Mouse (Mus musculus) neural tube, embryonic 12.5 days (tissue): Measurements from ENCODE around the gene Rrp1b. TPM values are rescaled to one million over a fixed set of nuclear protein-coding genes. Genes with fewer than 3 reads are reported as not detected.
A peak's percentile ranks its signal among the peaks of the same experiment; 100 is the strongest.

ENCODE experiments used
- ATAC-seq: fragments of 200-750 bp; cut with Nextera tagmentation; 2 replicates; pipeline ENCODE4 v1.8.0; 2017; ENCODE audit warnings: low read depth, mild to moderate bottlenecking, moderate TSS enrichment, moderate library complexity; ENCODE audit not compliant: low FRiP score
- H3K27ac ChIP-seq: fragments of 300-500 bp; sonication (generic); 2 replicates; pipeline ENCODE4 v1.5.1; 2016
- H3K27me3 ChIP-seq: fragments of 300-500 bp; sonication (generic); replicated peaks from 2 replicates; pipeline ENCODE4 v1.6.1; 2016; ENCODE audit warnings: mild to moderate bottlenecking
- H3K36me3 ChIP-seq: fragments of 300-500 bp; sonication (generic); 2 replicates; pipeline ENCODE4 v1.6.1; 2016; ENCODE audit warnings: mild to moderate bottlenecking
- H3K4me1 ChIP-seq: fragments of 300-500 bp; sonication (generic); 2 replicates; pipeline ENCODE4 v1.6.1; 2016
- H3K4me2 ChIP-seq: fragments of 300-500 bp; sonication (generic); replicated peaks from 2 replicates; pipeline ENCODE4 v1.6.1; 2016; ENCODE audit warnings: mild to moderate bottlenecking
- H3K4me3 ChIP-seq: fragments of 300-500 bp; sonication (generic); 2 replicates; pipeline ENCODE4 v1.5.1; 2016
- H3K9ac ChIP-seq: fragments of 300-500 bp; sonication (generic); 2 replicates; pipeline ENCODE4 v1.6.1; 2016; ENCODE audit warnings: mild to moderate bottlenecking
- H3K9me3 ChIP-seq: fragments of 300-500 bp; sonication (generic); 2 replicates; pipeline ENCODE4 v1.6.1; 2016; ENCODE audit warnings: mild to moderate bottlenecking
- whole genome bisulfite sequencing: fragments of 180-500 bp; shearing (Covaris S2); methylation state at CpG from one replicate; pipeline ENCODE4 v1.1.7; 2016; 5-methylcytosine and 5-hydroxymethylcytosine counted together
- polyA plus RNA-seq: library from polyadenylated mRNA; unstranded; fragments of >200 nt; fragmentation: Nextera tagmentation; extraction: Ambion mirVana; gene quantifications from 2 replicates; pipeline ENCODE4 v1.2.1, GENCODE M21; 2016

The Rrp1b gene
- polyA plus RNA-seq, 1 experiment from 2014 or later, result 43.7 TPM

- H3K27ac ChIP-seq, result no peak overlapping the region
- WGBS, result under 1% methylated on average over 46 of the region's 46 CpGs
- peaks cover 22% of the 10 kb centered on the region for H3K4me1 ChIP-seq
Measured at GRCm38 (mm10) chr17:32036509-32037438, 874 bp downstream of the Rrp1b start.

GRCm38 (mm10) chr17:32040263-32040662 is 4.4 kb downstream of the Rrp1b start:
- H3K27me3 ChIP-seq, result no peaks in the 10 kb centered on the region
- 76% methylated on average over 10 of the region's 10 CpGs for WGBS
- peaks cover 22% of the 10 kb centered on the region for H3K4me1 ChIP-seq
- no peaks in the 10 kb centered on the region; the same call in 1 of the 2 replicates for H3K36me3 ChIP-seq
- no peak overlapping the region for H3K4me2 ChIP-seq
- no peak for ATAC-seq
- no peak overlapping the region for H3K4me3 ChIP-seq
- no peaks in the 10 kb centered on the region for H3K9me3 ChIP-seq
- H3K9ac ChIP-seq, result no peak overlapping the region
- H3K27ac ChIP-seq, result no peak overlapping the region

More at GRCm38 (mm10) chr17:32036509-32037438, 874 bp downstream of the Rrp1b start:
- H3K27me3 ChIP-seq, result no peaks in the 10 kb centered on the region
- H3K9me3 ChIP-seq, result no peaks in the 10 kb centered on the region
- peak overlapping the region; percentile 84 for H3K4me2 ChIP-seq
- peak overlapping the region; percentile 74 for H3K9ac ChIP-seq
- no peaks in the 10 kb centered on the region; the same call in 1 of the 2 replicates for H3K36me3 ChIP-seq
- peak; percentile 74; the same call in 1 of the 2 replicates for ATAC-seq
- peak overlapping the region; percentile 85 for H3K4me3 ChIP-seq

GRCm38 (mm10) chr17:32046541-32046940 is 10.6 kb downstream of the Rrp1b start:
- Histone ChIP-seq H3K4me1 (no peaks in the 10 kb centered on the region), H3K9me3 (no peaks in the 10 kb centered on the region), H3K9ac (no peak overlapping the region), H3K4me2 (no peak overlapping the region), H3K27me3 (no peaks in the 10 kb centered on the region), H3K27ac (no peak overlapping the region), H3K36me3 (peaks cover 49% of the 10 kb centered on the region), H3K4me3 (no peak overlapping the region)
- no peak for ATAC-seq
- WGBS, result 92% methylated on average over 5 of the region's 5 CpGs

GRCm38 (mm10) chr17:32048351-32048750 is 12.5 kb downstream of the Rrp1b start:
- no peak overlapping the region for H3K4me2 ChIP-seq
- no peaks in the 10 kb centered on the region for H3K9me3 ChIP-seq
- no peak for ATAC-seq
- H3K9ac ChIP-seq, result no peak overlapping the region
- no peak overlapping the region for H3K4me3 ChIP-seq
- no peaks in the 10 kb centered on the region for H3K27me3 ChIP-seq
- WGBS, result 91% methylated on average over 5 of the region's 5 CpGs
- no peak overlapping the region for H3K27ac ChIP-seq
- peaks cover 67% of the 10 kb centered on the region for H3K36me3 ChIP-seq
- H3K4me1 ChIP-seq, result no peaks in the 10 kb centered on the region

GRCm38 (mm10) chr17:32049914-32050313 is 14.0 kb downstream of the Rrp1b start:
- no peak overlapping the region for H3K27ac ChIP-seq
- WGBS, result 85% methylated on average over 4 of the region's 4 CpGs
- no peak for ATAC-seq
- no peak overlapping the region for H3K9ac ChIP-seq
- no peak overlapping the region for H3K4me2 ChIP-seq
- no peaks in the 10 kb centered on the region for H3K27me3 ChIP-seq
- H3K4me1 ChIP-seq, result no peaks in the 10 kb centered on the region
- peaks cover 82% of the 10 kb centered on the region for H3K36me3 ChIP-seq
- H3K4me3 ChIP-seq, result no peak overlapping the region
- no peaks in the 10 kb centered on the region for H3K9me3 ChIP-seq

- no peak overlapping the region for H3K9ac ChIP-seq
- no peaks in the 10 kb centered on the region for H3K4me1 ChIP-seq
- 93% methylated on average over 6 of the region's 6 CpGs for WGBS
- no peaks in the 10 kb centered on the region for H3K9me3 ChIP-seq
- H3K4me2 ChIP-seq, result no peak overlapping the region
- H3K36me3 ChIP-seq, result peaks cover 89% of the 10 kb centered on the region
- no peak overlapping the region for H3K4me3 ChIP-seq
- H3K27me3 ChIP-seq, result no peaks in the 10 kb centered on the region
- ATAC-seq, result no peak
- no peak overlapping the region for H3K27ac ChIP-seq
Measured at GRCm38 (mm10) chr17:32050609-32051008, 14.7 kb downstream of the Rrp1b start.

- no peaks in the 10 kb centered on the region for H3K4me1 ChIP-seq
- H3K9me3 ChIP-seq, result no peaks in the 10 kb centered on the region
- no peak overlapping the region for H3K27ac ChIP-seq
- no peak overlapping the region for H3K4me3 ChIP-seq
- H3K4me2 ChIP-seq, result no peak overlapping the region
- H3K36me3 ChIP-seq, result peaks cover 97% of the 10 kb centered on the region
- H3K9ac ChIP-seq, result no peak overlapping the region
- no peaks in the 10 kb centered on the region for H3K27me3 ChIP-seq
- 85% methylated on average over 5 of the region's 5 CpGs for WGBS
- ATAC-seq, result no peak
Measured at GRCm38 (mm10) chr17:32052237-32053080, 16.6 kb downstream of the Rrp1b start.

- Histone ChIP-seq H3K36me3 (peaks cover 97% of the 10 kb centered on the region), H3K9ac (no peak overlapping the region), H3K27ac (no peak overlapping the region), H3K27me3 (no peaks in the 10 kb centered on the region), H3K4me2 (no peak overlapping the region), H3K4me1 (no peaks in the 10 kb centered on the region), H3K4me3 (no peak overlapping the region), H3K9me3 (no peaks in the 10 kb centered on the region)
- ATAC-seq, result no peak
- 93% methylated on average over 5 of the region's 5 CpGs for WGBS
Measured at GRCm38 (mm10) chr17:32053677-32054076, 17.8 kb downstream of the Rrp1b start.

GRCm38 (mm10) chr17:32057843-32058242 is 21.9 kb downstream of the Rrp1b start:
- H3K9ac ChIP-seq, result no peak overlapping the region
- H3K9me3 ChIP-seq, result no peaks in the 10 kb centered on the region
- no peaks in the 10 kb centered on the region for H3K27me3 ChIP-seq
- ATAC-seq, result no peak
- H3K27ac ChIP-seq, result no peak overlapping the region
- peaks cover 94% of the 10 kb centered on the region for H3K36me3 ChIP-seq
- H3K4me2 ChIP-seq, result no peak overlapping the region
- 86% methylated on average over 2 of the region's 2 CpGs for WGBS
- no peaks in the 10 kb centered on the region for H3K4me1 ChIP-seq
- no peak overlapping the region for H3K4me3 ChIP-seq

GRCm38 (mm10) chr17:32059084-32059483 is 23.2 kb downstream of the Rrp1b start:
- no peak overlapping the region for H3K4me3 ChIP-seq
- H3K9me3 ChIP-seq, result no peaks in the 10 kb centered on the region
- H3K27ac ChIP-seq, result no peak overlapping the region
- H3K27me3 ChIP-seq, result no peaks in the 10 kb centered on the region
- ATAC-seq, result no peak
- H3K36me3 ChIP-seq, result peaks cover 81% of the 10 kb centered on the region
- no peak overlapping the region for H3K4me2 ChIP-seq
- WGBS, result 92% methylated on average over 2 of the region's 2 CpGs
- no peak overlapping the region for H3K9ac ChIP-seq
- no peaks in the 10 kb centered on the region for H3K4me1 ChIP-seq

GRCm38 (mm10) chr17:32061219-32061618 is 25.3 kb downstream of the Rrp1b start:
- no peaks in the 10 kb centered on the region for H3K27me3 ChIP-seq
- no peaks in the 10 kb centered on the region for H3K9me3 ChIP-seq
- no peak for ATAC-seq
- 96% methylated on average over 14 of the region's 14 CpGs for WGBS
- no peak overlapping the region for H3K4me2 ChIP-seq
- no peaks in the 10 kb centered on the region for H3K4me1 ChIP-seq
- H3K27ac ChIP-seq, result no peak overlapping the region
- H3K36me3 ChIP-seq, result peaks cover 60% of the 10 kb centered on the region
- H3K9ac ChIP-seq, result no peak overlapping the region
- H3K4me3 ChIP-seq, result no peak overlapping the region

GRCm38 (mm10) chr17:32063654-32064053 is 27.8 kb downstream of the Rrp1b start:
- peaks cover 36% of the 10 kb centered on the region for H3K36me3 ChIP-seq
- H3K27me3 ChIP-seq, result no peaks in the 10 kb centered on the region
- H3K4me3 ChIP-seq, result no peak overlapping the region
- H3K4me2 ChIP-seq, result no peak overlapping the region
- H3K27ac ChIP-seq, result no peak overlapping the region
- ATAC-seq, result no peak
- H3K4me1 ChIP-seq, result no peaks in the 10 kb centered on the region
- H3K9me3 ChIP-seq, result no peaks in the 10 kb centered on the region
- WGBS, result 76% methylated on average over 2 of the region's 2 CpGs
- no peak overlapping the region for H3K9ac ChIP-seq
